Mouse (Mus musculus) B cell, adult 2 months (primary cell): ENCODE measurements around the gene Ankrd55.

Source experiments
- DNase-seq, 2 experiments: peaks; one replicate each; pipeline ENCODE4 v3.0.0; 2022

The Ankrd55 gene

GRCm38 (mm10) chr13:112416410-112417162 lies 128.3 kb downstream of the Ankrd55 start:
- DNase-seq = no peak

DNA sequence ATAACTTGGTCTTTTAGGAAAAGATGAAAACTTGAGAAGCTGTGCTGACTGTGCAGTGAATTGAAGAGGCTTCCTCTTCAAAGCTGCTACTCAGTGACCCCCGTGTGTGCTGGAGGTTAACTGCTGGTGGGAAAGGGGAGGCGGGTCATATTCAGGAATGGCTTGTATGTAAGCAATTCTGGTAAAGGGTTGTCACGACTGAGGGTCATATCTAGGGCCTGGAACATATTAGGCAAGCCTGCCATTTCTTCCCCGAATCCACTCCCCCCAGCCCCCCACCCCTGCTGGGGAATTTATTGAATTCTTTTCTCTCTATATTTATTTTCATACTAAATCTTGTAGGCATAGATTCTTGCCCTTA lies 128.9 kb downstream of the Ankrd55 start:
- no peak for DNase-seq

DNA sequence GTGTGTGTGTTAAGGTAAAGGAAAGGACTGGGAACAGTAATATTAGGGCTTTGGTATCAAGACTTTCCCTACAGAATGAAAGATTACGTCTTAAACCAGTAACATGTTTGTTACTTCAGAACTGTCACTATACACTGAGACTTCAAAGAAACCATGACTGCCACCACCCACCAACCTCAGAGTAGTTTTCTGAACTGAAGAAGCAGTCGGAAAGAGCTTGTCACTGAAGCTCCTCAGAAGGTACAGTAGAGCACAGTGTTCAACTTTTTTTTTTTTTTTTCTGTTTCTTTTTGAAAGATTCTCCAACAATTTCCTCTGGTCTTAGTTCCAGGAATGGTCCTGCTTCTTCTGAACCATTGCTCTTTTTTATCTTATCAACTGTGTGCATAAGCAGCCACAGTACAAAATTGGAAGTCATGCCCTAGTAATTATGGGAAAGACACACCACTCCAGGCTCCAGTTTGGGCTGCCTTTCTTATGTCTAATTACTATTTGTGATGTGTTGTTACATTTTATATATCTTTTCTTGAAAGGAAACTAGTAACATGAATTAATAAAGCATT lies 129.7 kb downstream of the Ankrd55 start:
- no peak for DNase-seq

- no peak for DNase-seq
Measured at GRCm38 (mm10) chr13:112418595-112418994, 130.3 kb downstream of the Ankrd55 start.

DNA sequence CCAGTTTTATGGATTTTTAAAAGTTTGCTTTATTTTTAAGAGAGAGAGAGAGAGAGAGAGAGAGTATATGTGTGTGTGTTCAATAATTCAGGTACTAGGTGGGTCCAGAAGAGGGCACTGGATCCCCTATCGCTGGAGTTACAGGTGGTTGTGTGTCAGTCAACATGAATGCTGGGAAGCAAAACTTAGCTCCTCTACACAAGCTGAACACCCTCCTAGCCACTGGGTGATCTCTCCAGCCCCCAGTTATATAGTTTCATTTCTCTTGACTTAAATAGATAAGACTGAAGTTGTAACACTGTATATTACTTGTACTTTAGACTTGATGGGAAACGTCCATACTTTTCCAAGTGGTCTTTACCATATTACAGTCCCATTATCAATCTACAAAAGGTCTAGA lies 136.0 kb downstream of the Ankrd55 start:
- DNase-seq = peak; percentile 34

GRCm38 (mm10) chr13:112424635-112425034 lies 136.4 kb downstream of the Ankrd55 start:
- DNase-seq = no peak

DNA sequence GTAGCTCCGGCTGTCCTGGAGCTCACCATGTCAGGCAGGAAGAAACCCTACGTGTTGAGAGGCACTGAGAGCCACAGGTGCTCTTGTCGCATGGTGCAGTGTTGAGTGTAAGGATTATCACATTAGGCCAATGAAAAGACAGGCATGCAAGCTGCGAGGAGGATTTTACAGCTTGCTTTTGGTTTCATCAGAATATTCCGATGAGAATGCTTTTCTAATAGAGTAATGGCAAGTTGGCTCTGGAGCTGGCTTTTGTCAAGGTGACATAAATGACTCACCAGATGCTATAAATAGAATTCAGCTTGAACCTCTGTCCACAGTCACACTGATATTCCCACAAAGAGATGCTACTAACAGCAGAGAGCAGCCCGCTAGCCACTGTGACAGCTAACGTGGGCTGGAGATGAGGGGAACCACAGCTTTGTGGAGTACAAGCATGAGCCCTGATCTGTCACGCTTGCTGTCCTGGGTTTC lies 137.0 kb downstream of the Ankrd55 start:
- DNase-seq = no peak

DNA sequence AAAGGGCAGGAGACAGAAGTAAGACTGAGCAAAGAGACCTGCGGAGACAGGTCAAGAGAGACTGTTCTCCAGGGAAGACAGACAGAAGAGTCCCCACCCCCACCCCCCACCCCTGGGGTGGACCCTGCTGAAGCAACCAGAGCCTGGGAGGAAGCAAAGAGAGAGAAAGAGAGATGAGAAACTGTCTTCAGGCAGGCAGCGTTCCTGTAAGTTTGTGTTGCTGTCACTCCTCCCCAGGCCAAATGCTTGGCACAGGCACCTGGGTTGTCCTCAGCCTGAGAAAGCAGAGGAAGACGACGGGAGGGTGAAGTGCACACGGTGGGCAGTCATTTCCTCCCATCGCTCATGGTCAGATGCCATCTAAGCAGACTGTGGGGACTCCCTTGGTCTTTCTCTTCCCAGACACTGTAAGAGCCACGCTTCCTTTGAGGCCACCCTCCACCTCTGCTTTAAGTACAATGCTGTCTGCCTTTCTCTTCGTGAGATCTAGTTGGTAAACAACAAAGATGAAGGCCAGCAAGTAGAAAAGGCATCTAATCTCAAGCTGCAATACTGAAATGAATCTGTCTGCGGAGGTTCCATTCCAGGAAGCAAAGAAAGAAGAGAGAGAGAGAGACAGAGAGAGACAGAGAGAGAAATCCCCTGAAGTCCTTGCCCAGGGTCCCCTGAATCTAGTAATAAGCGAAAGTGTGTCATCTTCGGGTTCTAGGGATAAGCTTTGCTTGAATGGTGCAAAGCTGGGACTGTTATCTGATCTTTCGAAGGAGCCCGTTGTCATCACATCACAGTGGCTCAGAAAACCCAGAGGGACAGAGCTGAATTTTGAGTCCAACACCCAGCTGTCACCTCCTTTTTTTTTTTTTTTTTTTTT lies 138.2 kb downstream of the Ankrd55 start:
- no peak for DNase-seq

GRCm38 (mm10) chr13:112427136-112427470 lies 138.9 kb downstream of the Ankrd55 start:
- peak in 1 of 2 experiments; percentile 14 for DNase-seq

GRCm38 (mm10) chr13:112427521-112427920 lies 139.3 kb downstream of the Ankrd55 start:
- peak; percentile 66 to 67 for DNase-seq

DNA sequence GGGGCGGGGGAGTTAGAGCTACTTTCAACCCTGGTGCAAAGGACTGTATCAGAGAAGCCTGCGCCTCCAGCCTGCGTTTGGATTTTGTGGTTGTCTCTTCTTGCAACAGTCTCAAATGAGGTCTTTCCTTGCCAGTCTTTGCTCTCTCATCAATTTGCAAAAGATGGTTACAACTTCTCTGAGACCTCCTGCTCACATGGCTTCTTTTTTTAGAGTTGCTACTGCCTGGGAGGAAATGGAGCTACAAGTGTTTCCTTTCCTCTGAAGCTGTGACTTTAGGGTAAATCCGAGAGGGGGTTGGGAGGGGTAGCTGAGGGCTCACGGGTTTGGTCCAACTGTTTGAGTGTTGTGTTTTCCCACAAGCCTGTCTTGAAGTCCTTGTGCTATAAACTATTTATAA lies 145.0 kb downstream of the Ankrd55 start:
- peak; percentile 27 to 30 for DNase-seq
